8 mouse cellular contexts compared by ENCODE assay signal in the genomic region with DNA sequence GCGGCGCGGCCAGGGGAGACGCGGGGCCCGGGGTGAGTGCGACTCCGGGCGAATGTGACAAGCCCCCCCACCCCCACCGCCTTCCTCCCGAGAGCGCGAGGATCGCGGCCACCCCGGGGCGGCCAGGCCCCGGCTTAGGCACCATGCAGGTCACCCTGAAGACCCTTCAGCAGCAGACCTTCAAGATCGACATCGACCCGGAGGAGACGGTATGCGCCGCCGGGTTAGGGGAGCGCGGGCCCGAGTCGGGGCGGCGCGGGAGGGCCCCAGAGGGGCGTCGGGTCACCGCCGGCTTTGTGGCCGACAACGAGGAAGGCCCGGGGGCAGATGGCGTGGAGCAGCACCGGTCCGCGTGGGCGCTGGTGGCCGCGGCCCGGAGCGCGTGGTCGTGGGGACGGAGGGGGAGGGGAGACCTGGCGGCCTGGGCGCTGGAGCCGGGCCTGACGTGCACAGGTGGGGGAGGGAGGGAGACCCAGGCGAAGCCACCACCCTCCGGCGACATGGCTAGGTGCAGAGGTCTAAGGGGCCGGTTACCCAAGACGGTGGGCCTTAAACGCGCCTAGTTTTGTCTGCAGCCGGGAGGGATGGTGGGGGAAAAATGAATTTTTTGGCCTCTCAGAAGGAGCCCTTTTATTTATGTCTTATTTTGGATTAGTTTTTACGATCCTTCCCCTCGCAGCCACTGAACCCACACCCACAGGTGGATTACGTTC. TPM values are rescaled to one million over a fixed set of nuclear protein-coding genes. Genes with fewer than 3 reads are reported as not detected.
DNase-seq lines count a peak whose midpoint lies in the region; ATAC-seq and TF ChIP-seq lines count a peak whose summit lies in the region.

No protein-coding gene starts in this region.

- peaks cover 20% of the 10 kb centered on the region for H3K4me1 ChIP-seq in bone marrow macrophage, adult 2 months (ENCODE audit: control insufficient read depth, insufficient read depth, low read length)
- peaks cover 12% of the 10 kb centered on the region for H3K4me1 ChIP-seq in intestine, embryonic 15.5 days (replicated peaks)
- H3K4me1 ChIP-seq in liver, embryonic 13.5 days (replicated peaks), result peaks cover 49% of the 10 kb centered on the region
- peaks cover 12% of the 10 kb centered on the region for H3K4me1 ChIP-seq in stomach, embryonic 16.5 days (ENCODE audit: control insufficient read depth, insufficient read depth, low read length)

- peak; percentile 64 for ATAC-seq in intestine, embryonic 15.5 days
- peak; percentile 18 for ATAC-seq in liver, embryonic 13.5 days (ENCODE audit: low read depth)
- peak; percentile 28 for ATAC-seq in stomach, embryonic 16.5 days (ENCODE audit: insufficient read depth, low FRiP score)

- H3K9me3 ChIP-seq in intestine, embryonic 15.5 days, result no peaks in the 10 kb centered on the region
- no peaks in the 10 kb centered on the region for H3K9me3 ChIP-seq in liver, embryonic 13.5 days (replicated peaks)
- no peaks in the 10 kb centered on the region for H3K9me3 ChIP-seq in stomach, embryonic 16.5 days (replicated peaks; ENCODE audit: control insufficient read depth, low read length)

- H3K79me2 ChIP-seq in myocyte (ENCODE audit: control insufficient read depth, insufficient read depth), result peaks cover 54% of the 10 kb centered on the region

- H3K9ac ChIP-seq in intestine, embryonic 15.5 days, result peak overlapping the region; percentile 91
- H3K9ac ChIP-seq in liver, embryonic 13.5 days, result peak overlapping the region; percentile 98
- peak overlapping the region; percentile 99 for H3K9ac ChIP-seq in stomach, embryonic 16.5 days (ENCODE audit: low read length)

- peak overlapping the region; percentile 54 for H3K4me2 ChIP-seq in intestine, embryonic 15.5 days (replicated peaks)
- H3K4me2 ChIP-seq in liver, embryonic 13.5 days, result peak overlapping the region; percentile 83
- H3K4me2 ChIP-seq in myocyte (ENCODE audit: low read depth), result peak overlapping the region; percentile 80
- peak overlapping the region; percentile 63 for H3K4me2 ChIP-seq in stomach, embryonic 16.5 days (ENCODE audit: low read depth, low read length)

- no peaks in the 10 kb centered on the region for H3K36me3 ChIP-seq in intestine, embryonic 15.5 days
- no peaks in the 10 kb centered on the region for H3K36me3 ChIP-seq in liver, embryonic 13.5 days
- H3K36me3 ChIP-seq in myocyte (ENCODE audit: control insufficient read depth, insufficient read depth), result no peaks in the 10 kb centered on the region
- H3K36me3 ChIP-seq in stomach, embryonic 16.5 days (ENCODE audit: control insufficient read depth, insufficient read depth, low read length), result no peaks in the 10 kb centered on the region

- H3K27me3 ChIP-seq in intestine, embryonic 15.5 days (replicated peaks), result no peaks in the 10 kb centered on the region
- no peaks in the 10 kb centered on the region for H3K27me3 ChIP-seq in liver, embryonic 13.5 days
- no peaks in the 10 kb centered on the region for H3K27me3 ChIP-seq in myocyte (ENCODE audit: control insufficient read depth, insufficient read depth, insufficient read length)
- no peaks in the 10 kb centered on the region for H3K27me3 ChIP-seq in stomach, embryonic 16.5 days (ENCODE audit: control insufficient read depth, insufficient read depth, low read length)

- no peak for TF ChIP-seq POLR2A in bone marrow macrophage, adult 2 months (IDR thresholded peaks at IDR 0.05; ENCODE audit: borderline replicate concordance, low read depth, low read length)
- no peak for TF ChIP-seq POLR2A in myocyte (IDR thresholded peaks at IDR 0.05; ENCODE audit: insufficient read length, low read depth)

- H3K4me3 ChIP-seq in layer of hippocampus, adult 2 months, result peak overlapping the region; percentile 96
- H3K4me3 ChIP-seq in bone marrow macrophage, adult 2 months (ENCODE audit: insufficient read depth, low read length), result peak overlapping the region; percentile 95
- peak overlapping the region; percentile 90 for H3K4me3 ChIP-seq in intestine, embryonic 15.5 days (replicated peaks)
- H3K4me3 ChIP-seq in liver, embryonic 13.5 days (replicated peaks), result peak overlapping the region; percentile 98
- H3K4me3 ChIP-seq in myocyte, result peak overlapping the region; percentile 70
- peak overlapping the region; percentile 100 for H3K4me3 ChIP-seq in stomach, embryonic 16.5 days (replicated peaks; ENCODE audit: low read length)

- peak in 1 of 2 experiments; percentile 31 for DNase-seq in layer of hippocampus, adult 2 months (ENCODE audit: low spot score in 2 of 2)
- DNase-seq in layer of hippocampus, adult 9-11 months, result no peak
- DNase-seq in forelimb bud, embryonic 11.5 days (ENCODE audit: low read depth, low spot score), result peak; percentile 45
- peak; percentile 28 for DNase-seq in liver, embryonic 13.5 days

- H3K27ac ChIP-seq in layer of hippocampus, adult 2 months, result peak overlapping the region; percentile 97
- H3K27ac ChIP-seq in bone marrow macrophage, adult 2 months (ENCODE audit: insufficient read depth, low read depth, low read length), result peak overlapping the region; percentile 79
- H3K27ac ChIP-seq in intestine, embryonic 15.5 days, result peak overlapping the region; percentile 83
- peak overlapping the region; percentile 93 for H3K27ac ChIP-seq in liver, embryonic 13.5 days
- peak overlapping the region; percentile 89 for H3K27ac ChIP-seq in stomach, embryonic 16.5 days (ENCODE audit: low read length)

- no peak for TF ChIP-seq CTCF in layer of hippocampus, adult 2 months (conservative IDR thresholded peaks at IDR 0.05)
- TF ChIP-seq CTCF in bone marrow macrophage, adult 2 months (IDR thresholded peaks at IDR 0.05; ENCODE audit: low read depth, low read length), result 0 out of 2 replicates have a peak, but pooled peaks have one; percentile 12

- under 1% methylated on average over 65 of the region's 66 CpGs for WGBS in intestine, embryonic 15.5 days
- WGBS in liver, embryonic 13.5 days (ENCODE audit: insufficient replicate concordance), result under 1% methylated on average over 56 of the region's 66 CpGs
- under 1% methylated on average over 64 of the region's 66 CpGs for WGBS in stomach, embryonic 16.5 days

- H3ac ChIP-seq in myocyte (ENCODE audit: control insufficient read depth, insufficient read length), result peak overlapping the region; percentile 96

TF ChIP-seq in myocyte, 11 proteins besides CTCF, POLR2A, EP300 and RAD21:
- TF ChIP-seq TCF3 (IDR thresholded peaks at IDR 0.05; ENCODE audit: insufficient read length, low read depth) (no peak), CEBPB (IDR thresholded peaks at IDR 0.05; ENCODE audit: insufficient read depth, poor library complexity, severe bottlenecking) (no peak), MYOG (IDR thresholded peaks at IDR 0.05; ENCODE audit: control insufficient read depth in 1 of 3, insufficient read depth in 1 of 3, insufficient read length in 2 of 3, low read depth in 2 of 3) (peak in 2 of 3 experiments; percentile 13 to 23), SRF (IDR thresholded peaks at IDR 0.05; ENCODE audit: control insufficient read depth, insufficient read length, low read depth) (no peak), MYOD1 (IDR thresholded peaks at IDR 0.05; ENCODE audit: control insufficient read depth in 1 of 3, insufficient read length in 2 of 3, low read depth in 2 of 3) (peak in 1 of 3 experiments; percentile 41), POLR2AphosphoS2 (IDR thresholded peaks at IDR 0.05; ENCODE audit: insufficient read length, low read depth) (no peak), MAX (IDR thresholded peaks at IDR 0.05; ENCODE audit: low read depth) (no peak)

RNA-seq across cellular contexts. Expression of a gene that starts 0.5 kb away (rescaled TPM):
- 100 to 1,000 TPM; 173 to 183 TPM for total RNA-seq in layer of hippocampus, adult 2 months (2021)
- polyA plus RNA-seq in bone marrow macrophage, adult 2 months (2012; ENCODE audit: insufficient read depth, insufficient read length, missing spikeins), result 68.9 and 83.9 TPM in 2 replicates
- 81.9 and 87.5 TPM in 2 replicates for polyA plus RNA-seq in intestine, embryonic 15.5 days (2015; fragmentation: Nextera tagmentation; extraction: Ambion mirVana)
- polyA plus RNA-seq in liver, embryonic 13.5 days (2015; fragmentation: Nextera tagmentation; extraction: Ambion mirVana), result 42.4 and 45.1 TPM in 2 replicates
- polyA plus RNA-seq in myocyte (2012; fragmentation: generic; extraction: Trizol), result 165 TPM
- 53.9 and 67.2 TPM in 2 replicates for polyA plus RNA-seq in stomach, embryonic 16.5 days (2015; fragmentation: Nextera tagmentation; extraction: Ambion mirVana)
